Mouse (Mus musculus): ENCODE results near the gene Tas2r144.

Gene Tas2r144

DNA sequence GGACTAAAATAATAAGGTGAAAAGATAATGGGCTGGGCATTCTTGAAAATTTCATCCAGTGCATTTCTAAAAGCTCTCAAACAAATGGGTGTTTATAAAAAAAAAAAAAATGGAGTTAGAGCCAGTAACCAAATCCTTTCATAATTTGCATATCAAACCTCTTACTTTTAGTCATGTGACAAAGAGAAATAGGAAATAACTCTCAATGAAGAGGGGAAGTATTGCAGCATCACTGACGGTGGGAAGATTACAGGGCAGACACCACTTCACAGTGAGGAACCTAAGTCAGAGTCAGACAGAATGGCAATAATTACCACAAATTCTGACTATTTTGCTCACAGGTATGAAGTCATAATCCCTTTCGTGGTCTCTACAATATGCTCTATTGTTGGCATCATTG is at the start of gene Tas2r144:
TSS of gene Tas2r144 (plus strand) at position 301 of the 400 bp plus-strand sequence.
- no peak for DNase-seq (ENCODE audit: low read depth, low spot score)

GRCm38 (mm10) chr6:42182462-42182861 is 32.7 kb upstream of the Tas2r144 start:
- DNase-seq (ENCODE audit: low read depth, low spot score), result no peak

DNA sequence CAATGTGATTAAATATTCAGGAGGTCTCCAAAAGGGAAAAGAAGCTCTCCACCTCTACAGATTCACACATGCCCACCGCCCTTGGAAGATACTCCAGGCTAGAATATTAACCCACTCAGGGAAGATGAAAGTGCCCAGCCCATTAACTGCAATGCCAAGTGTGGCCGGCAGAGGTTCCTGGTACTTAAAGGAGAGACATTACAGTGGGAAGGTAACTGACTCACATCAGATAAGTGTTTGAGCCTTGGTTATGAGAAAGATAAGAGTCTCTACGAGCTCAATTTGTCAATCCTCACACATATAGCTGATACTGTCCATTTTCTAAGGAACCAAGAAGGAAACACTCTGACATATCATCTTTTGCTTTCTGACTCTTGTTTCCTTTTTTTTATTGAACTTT is 28.9 kb upstream of the Tas2r144 start:
- no peak for DNase-seq (ENCODE audit: low read depth, low spot score)

DNA sequence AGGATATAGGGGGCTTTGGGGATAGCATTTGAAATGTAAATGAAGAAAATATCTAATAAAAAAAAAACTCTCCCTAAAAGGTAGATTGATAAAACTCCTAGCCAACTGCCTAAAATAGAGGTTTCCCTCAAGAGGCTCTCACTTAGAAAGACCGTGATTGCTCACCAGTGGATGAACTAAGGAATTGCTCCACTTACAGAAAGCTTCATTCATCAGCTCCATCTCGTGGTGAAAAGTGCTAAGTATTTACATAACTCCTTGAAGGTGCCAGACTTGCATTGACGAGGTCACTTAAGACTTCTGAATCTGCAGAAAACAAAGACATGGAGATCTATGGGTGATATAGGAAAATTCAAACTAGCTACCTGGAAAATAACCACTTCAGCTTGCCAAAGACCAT is 17.4 kb upstream of the Tas2r144 start:
- peak; percentile 32 for DNase-seq (ENCODE audit: low read depth, low spot score)

GRCm38 (mm10) chr6:42199498-42199897 is 15.6 kb upstream of the Tas2r144 start:
- DNase-seq (ENCODE audit: low read depth, low spot score), result no peak

DNA sequence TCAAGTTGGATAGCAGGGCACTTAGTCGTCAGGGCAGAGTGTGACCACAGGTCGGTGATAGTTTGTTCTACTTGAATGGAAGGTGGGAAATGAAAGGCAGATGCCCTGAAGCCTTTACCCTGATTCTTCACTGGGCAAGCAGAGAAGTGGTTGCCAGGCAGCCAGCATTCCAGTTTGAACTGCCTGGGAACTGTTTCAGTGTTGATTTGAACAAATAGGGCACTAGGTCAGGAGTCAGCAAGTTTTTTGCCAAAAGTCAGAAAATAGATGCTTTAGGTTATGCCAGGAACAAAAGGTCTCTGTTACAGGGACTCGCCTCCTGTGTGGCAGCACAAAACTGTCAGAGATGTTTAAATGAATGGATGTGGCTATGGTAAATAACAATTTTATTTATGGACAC is 7.2 kb downstream of the Tas2r144 start:
- DNase-seq (ENCODE audit: low read depth, low spot score), result no peak

DNA sequence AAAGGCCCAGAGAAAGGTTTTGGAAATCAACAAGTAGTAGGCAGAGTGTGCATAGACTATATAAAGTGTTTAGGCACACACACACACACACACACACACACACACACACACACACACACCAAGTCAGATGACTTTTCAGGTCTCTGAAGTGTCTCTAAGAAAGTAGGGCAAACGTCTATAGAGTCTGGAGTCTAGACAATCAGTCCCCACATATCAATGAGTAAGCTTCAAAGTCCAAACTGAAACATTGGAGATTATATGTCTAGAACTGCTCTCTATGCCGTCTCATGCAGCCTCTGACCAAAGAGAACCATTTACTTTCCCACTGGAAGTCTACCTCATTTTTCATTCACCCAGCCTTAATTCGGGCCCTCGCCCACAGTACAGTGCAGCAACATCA is 9.9 kb downstream of the Tas2r144 start:
- DNase-seq (ENCODE audit: low read depth, low spot score), result no peak

GRCm38 (mm10) chr6:42227240-42228101 is 12.3 kb downstream of the Tas2r144 start:
- DNase-seq (ENCODE audit: low read depth, low spot score), result peak; percentile 38

DNA sequence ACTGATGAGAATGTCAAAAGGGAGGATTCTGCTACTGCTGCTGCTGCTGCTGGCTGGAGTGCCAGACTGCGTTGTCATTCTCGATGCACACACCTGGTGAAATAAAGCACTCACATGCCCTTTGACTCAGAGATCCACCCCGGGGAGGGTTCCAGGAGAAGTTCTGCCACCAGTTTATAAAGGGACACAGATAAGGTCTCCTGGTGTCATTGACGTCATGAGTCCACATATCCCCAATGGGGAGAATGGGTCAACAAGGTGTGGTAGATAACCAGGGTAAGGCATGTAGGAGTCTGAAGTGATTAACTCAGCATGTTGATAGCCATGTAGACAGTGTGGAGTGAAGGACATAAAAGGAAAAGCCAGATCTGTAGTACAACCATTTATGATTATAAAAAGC is 14.5 kb downstream of the Tas2r144 start:
- no peak for DNase-seq (ENCODE audit: low read depth, low spot score)

DNA sequence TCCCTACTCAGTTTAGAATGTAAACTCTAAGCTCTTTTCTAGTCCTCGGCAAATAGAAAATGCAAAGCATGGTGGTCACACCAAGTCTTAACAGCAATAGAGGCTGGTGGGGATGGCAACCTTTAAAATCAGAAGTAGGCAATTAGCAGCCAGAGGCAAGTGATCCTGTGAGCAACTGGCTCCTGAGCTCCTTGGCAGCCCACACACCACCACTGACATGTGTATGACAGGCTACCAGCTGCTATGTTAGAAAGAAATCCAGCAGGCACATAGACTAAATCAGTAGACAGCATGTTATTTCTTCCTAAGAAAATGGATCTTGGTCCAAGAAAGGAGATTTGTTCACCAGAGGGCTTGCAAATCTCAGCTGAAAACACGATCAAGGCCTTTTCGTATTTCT is 16.1 kb downstream of the Tas2r144 start:
- DNase-seq (ENCODE audit: low read depth, low spot score), result no peak

- DNase-seq (ENCODE audit: low read depth, low spot score), result no peak
Measured at GRCm38 (mm10) chr6:42237276-42237805, 22.2 kb downstream of the Tas2r144 start.

DNA sequence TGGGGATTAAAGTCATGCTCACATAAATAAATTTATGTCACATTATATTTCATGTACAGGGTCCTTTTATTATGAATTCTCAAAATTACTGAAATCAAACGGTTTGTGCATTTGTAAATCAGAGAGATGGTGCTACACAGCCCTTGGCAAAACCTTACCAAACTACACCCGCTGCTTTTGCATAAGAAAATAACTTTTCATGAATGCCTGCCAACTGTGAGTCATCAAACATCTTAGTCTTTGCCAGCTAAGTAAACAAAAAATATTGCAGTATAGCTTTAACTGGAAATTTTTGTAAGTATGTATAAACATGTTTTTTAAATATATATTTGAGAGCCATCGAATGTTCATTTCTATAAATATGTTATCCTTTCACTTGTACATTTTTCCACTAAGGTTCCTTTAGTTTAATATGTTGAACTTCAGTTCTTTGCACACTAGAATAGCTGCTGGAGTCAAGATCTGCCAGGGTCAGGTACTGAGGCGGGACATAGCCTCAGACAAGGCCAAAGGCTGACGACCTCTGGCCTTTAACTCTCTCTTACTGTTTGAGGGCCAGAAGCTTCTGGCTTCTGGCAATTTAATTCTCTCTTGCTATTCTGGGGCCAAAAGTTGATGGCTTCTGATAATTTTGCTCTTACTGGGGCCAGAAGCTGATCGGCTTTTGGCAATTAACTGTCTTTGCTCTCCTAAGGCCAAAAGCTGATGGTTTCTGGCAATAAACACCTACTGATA is 26.4 kb downstream of the Tas2r144 start:
- no peak for DNase-seq (ENCODE audit: low read depth, low spot score)

GRCm38 (mm10) chr6:42245711-42246353 is 30.7 kb downstream of the Tas2r144 start, which contains the start of gene Gstk1:
TSS of gene Gstk1 (plus strand) at chr6:42245935.
- peak; percentile 77 for DNase-seq (ENCODE audit: low read depth, low spot score)

GRCm38 (mm10) chr6:42247173-42247572 is 32.0 kb downstream of the Tas2r144 start:
- peak; percentile 42 for DNase-seq (ENCODE audit: low read depth, low spot score)

- no peak for DNase-seq (ENCODE audit: low read depth, low spot score)
Measured at GRCm38 (mm10) chr6:42247981-42248380, 32.9 kb downstream of the Tas2r144 start.

DNA sequence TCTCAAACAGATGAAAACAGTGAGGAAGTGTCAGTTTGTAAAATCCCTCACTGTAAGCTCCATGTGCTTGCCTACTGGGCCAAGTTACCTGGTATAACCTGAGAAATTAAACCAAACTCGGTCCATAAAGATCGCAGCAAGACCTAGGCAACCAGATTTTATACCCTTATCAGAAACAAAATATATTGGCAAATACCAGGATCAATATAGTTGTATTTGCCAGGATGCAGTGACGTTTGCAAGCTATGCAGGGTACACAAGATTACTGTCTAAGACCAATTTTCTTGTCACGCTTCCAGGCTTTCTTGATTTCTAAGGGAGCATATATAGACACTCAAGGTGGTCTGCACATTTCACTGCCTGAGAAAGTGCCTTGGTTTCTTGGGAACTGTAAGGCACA is 36.7 kb downstream of the Tas2r144 start:
- DNase-seq (ENCODE audit: low read depth, low spot score), result no peak

GRCm38 (mm10) chr6:42253103-42253502 is 38.0 kb downstream of the Tas2r144 start:
- DNase-seq (ENCODE audit: low read depth, low spot score), result no peak

- no peak for DNase-seq (ENCODE audit: low read depth, low spot score)
Measured at GRCm38 (mm10) chr6:42257303-42257863, 42.3 kb downstream of the Tas2r144 start.

GRCm38 (mm10) chr6:42260430-42260829 is 45.3 kb downstream of the Tas2r144 start:
- no peak for DNase-seq (ENCODE audit: low read depth, low spot score)

DNA sequence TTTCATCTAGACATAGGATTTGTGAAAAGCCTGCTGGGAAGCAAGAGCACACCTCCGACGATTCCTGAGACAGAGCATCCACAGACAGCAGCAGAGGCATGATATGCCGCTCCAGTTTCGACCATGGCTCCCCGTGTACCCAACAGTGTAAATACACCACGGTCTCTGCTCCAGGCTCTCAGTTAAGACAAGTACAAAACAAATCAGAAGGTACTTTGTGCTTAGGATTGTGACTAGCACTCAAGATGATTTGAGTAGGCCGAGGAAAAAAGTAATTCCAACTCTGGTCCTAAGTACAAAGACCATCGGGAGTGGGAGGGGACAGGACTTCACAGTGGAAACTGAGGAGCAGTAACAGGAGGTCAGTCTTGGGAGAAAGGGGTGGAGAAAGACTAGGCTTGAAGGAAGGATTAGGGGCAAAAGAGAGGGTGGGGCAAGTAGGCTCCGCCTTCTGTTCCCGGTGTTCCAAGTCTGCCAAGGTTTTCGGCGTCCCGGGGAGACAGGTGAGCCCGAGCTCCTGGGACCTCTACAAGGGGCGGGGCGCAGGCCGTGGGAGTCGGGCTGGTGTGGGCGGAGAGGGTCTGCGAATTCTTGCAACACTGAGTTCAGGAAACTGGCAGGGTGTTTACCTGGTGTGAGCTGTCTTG is 46.5 kb downstream of the Tas2r144 start, which contains the start of gene Tmem139:
TSS of gene Tmem139 (plus strand) at position 447 of the 647 bp plus-strand sequence.
- no peak for DNase-seq (ENCODE audit: low read depth, low spot score)

Data from retina, adult 2 months (tissue).